Mouse (Mus musculus) layer of hippocampus, postnatal 36 days (tissue): ENCODE measurements at regions not wholly inside any gene's neighbourhood (a gene's known extent, or its start where the extent isn't known, plus 50 kb on each side); places are given as distances from the start of the nearest gene placed in this dataset.

Experiments used
- DNase-seq, 2 experiments: peaks; one replicate each; pipeline ENCODE4 v3.0.0; 2022

DNA sequence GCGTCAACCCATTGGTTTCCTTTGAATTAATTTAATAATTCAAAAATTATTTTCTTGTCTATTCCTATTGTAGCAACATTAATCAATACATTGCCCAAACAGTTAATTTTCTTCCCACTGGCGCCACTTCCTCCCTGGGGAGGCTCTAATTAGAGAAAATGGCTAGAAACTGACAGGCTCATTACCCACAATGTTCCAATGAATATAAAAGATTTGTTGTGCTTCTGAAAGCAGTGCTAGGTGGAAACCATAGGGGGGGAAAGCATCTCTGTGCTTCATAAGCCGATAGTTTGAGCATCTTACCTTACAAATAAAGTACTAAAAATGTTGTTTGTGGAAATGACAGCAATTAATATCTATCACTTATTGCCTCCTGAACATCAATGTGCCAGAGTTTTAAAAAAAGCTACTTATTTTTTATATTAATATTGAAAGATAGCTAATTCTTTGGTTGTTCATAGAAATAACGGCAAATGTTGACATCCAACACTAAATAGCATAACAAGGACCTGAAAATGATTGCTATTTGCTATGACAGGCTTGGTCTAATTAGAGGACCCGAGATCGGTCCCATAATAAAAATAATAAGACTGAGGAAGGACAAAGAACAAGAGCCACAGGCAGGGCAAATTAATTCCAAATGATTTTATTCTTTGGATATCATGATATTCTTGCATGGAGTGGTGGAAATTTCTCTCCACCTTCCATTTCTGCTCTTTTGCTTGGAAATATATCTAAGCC, 259.0 kb upstream of the Gm5415 start:
- no peak for DNase-seq

DNA sequence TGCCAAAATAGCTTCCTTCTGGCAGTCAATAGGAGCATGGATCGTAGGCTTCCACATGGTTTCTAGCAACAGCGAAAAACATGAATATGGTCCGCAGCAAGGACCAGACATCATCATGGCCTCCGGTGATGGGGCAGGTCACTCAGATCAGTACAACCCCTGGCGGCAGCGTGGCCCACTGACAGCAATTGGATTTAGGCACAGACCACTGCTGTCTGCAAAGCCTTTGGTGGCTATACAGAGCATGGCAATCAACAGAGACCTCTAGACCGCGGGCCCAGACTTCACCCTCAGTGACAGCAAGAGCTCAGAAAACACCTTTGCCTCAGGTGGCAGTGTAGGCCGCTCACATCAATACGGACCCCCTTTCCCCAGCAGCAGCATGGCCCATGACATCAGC, 225.1 kb upstream of the Gm5415 start:
- DNase-seq: no peak

DNA sequence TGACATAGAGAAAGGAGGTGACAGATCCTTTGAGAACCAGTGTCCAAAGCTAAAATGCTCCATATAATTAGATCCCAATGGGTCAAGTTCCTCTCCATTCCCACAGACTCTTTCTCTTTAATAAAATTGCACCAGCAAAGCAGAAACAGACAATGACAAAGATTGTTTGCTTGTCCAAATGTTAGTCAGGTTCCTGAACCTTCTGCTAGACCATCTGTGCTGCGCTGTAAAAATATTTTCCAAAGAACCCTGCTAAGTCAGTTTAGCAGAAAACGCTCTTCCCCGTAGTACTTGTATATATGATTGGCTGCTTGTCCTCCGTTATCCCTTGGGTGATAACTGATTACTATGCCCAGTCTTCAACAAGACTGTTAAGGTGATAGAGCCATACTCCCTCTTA, 221.0 kb upstream of the Gm5415 start:
- DNase-seq: peak in 1 of 2 experiments; percentile 35

DNA sequence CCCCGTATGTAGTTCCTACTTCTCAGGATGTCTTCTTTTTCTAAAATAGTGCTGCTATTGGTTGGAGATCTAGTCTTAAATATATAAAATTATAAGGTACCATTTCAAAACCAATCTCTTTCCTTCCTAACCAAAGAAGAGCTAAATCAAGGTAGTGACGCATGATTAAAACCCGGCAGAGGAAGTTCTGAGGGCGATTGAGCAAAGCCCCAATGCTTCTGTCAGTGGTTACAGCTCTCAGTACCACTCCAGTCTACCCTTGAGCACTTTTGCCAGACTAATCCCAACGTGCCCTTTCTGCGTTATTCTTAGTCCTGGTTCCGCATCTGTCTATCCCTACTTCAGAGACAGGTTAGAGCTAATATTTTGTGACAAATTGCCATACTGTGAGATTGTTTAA, 201.1 kb upstream of the Gm5415 start:
- DNase-seq: no peak

DNA sequence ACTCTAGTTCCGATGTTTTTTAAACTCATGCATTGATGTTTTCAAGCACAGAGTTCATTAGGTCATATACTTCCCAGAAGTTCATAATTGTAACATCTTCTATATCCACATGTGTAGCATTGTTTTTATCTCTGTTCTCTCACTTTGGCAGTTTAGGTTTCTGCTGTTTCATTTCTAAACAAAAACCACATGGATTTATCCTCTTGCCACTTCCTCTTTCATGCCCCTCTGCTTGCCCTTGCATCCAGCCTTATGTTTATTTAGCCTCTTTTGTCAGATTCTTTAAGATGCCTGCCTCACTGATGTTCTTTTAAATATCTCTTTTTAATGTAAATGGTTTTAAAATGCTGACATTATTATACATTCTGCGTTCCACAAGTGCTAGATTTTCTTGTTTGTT, 199.2 kb upstream of the Gm5415 start:
- DNase-seq: no peak
